Mouse (Mus musculus): Measurements from ENCODE around the gene Micu2. TPM values are rescaled to one million over a fixed set of nuclear protein-coding genes. Genes with fewer than 3 reads are reported as not detected.
"Not testable (repeated sequence)": the region's sequence is repeated elsewhere in the genome, so short reads cannot be mapped to it uniquely, and the experiment has no call there.

The Micu2 gene
- total RNA-seq, 2 experiments from 2014 or later, result 38.3 to 70.8 TPM

DNA sequence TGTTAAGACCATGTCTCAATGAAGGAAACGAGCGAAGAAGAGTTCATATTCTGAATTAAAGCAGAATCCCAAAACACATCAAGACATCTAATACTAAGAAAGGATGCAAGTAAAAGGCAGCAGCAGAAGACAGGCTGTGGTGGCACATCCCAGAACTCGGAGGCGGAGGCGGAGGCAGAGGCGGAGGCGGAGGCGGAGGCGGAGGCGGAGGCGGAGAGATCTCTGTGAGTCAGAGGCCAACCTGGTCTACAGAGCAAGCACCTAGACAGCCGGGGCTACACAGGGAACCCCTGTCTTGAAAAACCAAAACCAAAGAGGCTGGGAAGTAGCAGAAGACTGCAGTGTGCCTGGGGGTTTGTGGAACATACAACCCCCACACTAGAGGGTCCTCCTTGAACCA is 102.2 kb downstream of the Micu2 start:
- no peak for ATAC-seq (replicated peaks; ENCODE audit: poor library complexity, severe bottlenecking)

DNA sequence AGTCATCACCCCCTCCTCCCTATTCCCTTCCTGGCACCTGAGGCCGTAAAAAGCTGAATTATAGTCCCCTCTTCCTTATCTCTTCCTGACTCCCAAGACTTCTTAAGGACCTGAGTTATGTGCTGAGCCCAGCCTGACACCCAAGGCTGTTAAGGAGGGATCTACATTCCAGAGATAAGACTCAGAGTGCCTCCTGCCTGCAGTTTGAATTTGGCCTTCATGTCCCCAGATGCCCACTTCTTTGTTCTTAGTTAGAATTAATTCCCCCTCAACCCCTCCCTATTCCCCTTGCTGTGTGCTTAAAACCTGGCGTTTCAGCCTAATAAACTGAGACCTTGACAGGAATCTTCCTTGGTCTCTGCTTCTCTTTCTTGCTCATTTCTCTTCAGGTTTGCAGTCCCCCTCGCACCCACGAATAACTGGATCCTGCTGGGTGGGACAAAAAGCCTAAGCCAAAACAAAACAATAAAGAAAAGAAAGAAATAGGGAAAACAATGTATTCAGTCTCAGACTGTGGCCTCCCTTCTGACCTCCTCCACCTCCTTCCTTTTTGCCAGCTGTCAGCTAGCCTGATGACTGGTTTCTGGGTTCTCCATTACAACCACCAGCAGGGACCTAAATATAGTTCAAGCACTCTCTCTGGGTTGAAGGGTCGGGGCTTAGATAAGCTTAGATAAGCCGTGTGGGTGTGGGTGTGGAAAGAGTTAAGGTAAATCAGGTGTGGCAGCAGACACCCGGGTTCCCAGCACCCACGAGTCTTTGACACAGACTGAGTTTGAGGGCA is 102.8 kb downstream of the Micu2 start:
- ATAC-seq (replicated peaks; ENCODE audit: poor library complexity, severe bottlenecking), result not testable (repeated sequence)

DNA sequence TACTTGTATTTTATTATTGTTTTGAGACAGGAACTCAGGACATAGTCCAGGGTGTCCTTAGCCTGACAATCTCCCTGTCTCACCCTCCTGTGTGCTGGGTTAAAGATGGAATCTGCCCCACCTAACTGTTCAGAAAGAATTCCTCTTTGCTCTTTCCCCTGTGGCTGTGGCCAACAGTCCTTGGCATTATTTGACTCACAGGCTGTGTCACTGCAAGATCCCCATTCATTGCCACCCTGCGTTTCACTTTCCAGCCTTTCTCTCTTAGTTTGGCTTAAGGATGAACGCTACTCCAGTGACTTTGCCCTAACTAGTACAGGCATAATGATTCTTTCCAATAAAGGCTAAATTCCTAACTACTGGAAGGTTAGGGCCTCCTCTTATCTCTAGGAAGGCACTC is 104.7 kb downstream of the Micu2 start:
- no peak for ATAC-seq (replicated peaks; ENCODE audit: poor library complexity, severe bottlenecking)

DNA sequence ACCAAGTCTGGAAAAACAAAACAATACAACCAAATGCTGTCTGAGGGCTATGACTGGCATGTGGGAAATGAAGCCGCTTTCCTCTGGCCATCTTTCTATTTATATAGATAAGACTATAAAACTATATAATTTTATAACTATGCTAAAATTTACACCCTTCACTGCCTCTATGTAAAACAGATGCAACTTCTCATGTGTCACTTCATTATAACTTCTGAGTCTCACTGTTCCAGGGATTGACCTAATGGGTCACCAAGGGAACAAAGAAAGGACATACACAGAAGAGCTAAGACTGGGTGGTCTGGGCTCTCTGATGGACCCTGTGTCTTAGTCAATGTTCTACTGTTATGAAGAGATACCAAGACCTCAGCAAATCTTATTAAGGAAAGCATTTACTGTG is 106.1 kb downstream of the Micu2 start:
- no peak for ATAC-seq (replicated peaks; ENCODE audit: poor library complexity, severe bottlenecking)

DNA sequence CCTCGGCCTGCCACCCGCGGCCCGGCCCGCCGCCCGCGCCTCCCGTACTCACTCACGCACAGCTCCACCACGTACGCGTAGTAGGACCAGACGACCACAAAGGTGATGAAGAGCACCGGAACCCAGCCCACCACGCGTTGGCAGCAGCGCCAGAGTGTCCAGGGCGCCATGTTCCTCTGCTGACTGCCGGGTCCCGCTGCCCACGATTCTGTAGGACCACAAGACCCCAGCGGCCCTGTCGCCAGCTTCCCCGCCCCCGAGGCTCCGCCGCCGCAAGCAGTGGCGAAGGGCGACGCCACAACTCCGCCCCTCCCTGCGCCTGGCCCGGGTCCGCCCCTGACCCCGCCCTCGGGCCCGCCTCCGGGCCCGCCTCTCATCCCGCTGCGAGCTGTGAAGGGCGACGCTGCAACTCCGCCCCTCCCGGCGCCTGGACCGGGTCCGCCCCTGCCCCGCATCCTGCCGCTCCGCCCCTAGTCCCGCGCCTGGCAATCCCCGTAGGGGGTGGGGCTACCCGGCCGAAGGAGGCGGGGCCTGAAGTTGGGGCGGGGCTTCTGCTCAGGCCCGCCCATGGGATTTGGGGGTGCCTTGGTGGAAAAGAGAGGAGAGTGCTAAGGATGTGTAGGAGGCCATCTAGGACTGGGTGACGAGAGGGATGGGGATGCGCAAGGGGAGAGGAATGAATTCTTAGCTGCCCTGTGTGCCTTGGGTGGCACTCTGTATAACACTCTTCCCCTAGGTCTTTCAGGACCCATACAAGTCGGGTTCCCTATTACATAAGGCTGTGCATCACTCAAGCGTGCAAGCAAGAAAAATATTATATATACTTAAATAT is 108.8 kb downstream of the Micu2 start, which contains the start of gene Zdhhc20:
TSS of gene Zdhhc20 (minus strand) at position 266 of the 832 bp plus-strand sequence.
- peak; percentile 86 for ATAC-seq (replicated peaks; ENCODE audit: poor library complexity, severe bottlenecking)

DNA sequence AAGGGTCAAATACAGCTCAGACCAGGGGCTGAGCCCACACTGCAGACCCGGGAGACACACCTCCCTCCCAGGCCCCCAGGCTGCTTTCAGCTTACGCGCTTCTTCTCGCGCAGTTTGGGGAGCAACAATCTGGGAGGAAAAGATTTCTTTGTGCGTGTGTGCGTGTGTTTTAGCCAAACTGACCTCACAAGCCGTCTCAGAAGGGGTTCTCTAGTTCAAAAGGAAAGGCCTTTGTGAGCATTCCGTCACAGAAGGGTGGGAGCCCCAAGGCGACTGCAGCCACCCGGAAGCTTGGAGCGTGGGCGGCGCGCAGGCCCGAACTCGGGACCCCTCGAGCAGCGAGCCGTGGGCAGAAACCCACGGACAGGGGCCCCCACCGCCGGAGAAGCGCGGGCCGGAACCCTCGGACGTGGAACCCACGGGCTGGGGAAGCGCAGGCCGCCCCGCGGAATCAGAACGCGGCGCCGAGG is 109.5 kb downstream of the Micu2 start:
- ATAC-seq (replicated peaks; ENCODE audit: poor library complexity, severe bottlenecking), result peak; percentile 11; the same call in 1 of the 2 replicates

DNA sequence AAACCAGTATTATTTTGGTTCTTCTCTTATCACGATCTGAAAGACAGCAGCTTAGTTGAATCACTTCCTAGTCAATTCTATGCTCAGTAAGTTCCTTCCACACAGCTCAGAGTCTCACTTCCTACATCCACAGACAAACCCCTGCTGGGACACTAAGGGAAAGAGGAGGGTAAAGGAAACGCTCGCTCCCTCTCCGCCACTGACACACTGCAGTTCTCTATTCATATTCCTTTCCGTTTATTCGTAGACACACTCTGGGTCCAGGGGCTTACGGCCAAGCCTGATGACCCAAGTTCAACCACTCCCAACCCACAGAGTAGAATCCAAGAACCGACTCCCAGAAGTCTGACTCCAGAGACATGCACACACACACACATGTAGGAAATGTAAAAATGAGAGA is 111.9 kb downstream of the Micu2 start:
- ATAC-seq (replicated peaks; ENCODE audit: poor library complexity, severe bottlenecking), result peak; percentile 60

DNA sequence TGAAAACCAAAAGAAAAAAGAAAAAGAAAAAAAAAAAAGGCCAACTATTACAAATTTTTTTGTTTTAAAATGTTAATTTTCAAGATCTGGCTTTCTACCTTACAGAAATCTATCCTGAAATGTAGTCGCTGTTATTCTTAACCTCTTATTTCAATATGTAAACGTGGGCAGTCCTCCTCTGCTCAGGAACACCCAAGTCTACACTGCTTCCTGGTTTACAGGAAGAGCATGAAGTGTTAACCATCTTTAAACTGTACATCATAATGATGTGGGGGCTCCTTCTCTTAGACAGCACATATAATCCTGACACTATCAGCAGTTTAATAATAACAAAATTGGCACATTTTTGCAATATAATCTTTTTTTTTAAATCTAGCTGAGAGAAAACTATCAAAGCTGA is 113.0 kb downstream of the Micu2 start:
- ATAC-seq (replicated peaks; ENCODE audit: poor library complexity, severe bottlenecking), result no peak

DNA sequence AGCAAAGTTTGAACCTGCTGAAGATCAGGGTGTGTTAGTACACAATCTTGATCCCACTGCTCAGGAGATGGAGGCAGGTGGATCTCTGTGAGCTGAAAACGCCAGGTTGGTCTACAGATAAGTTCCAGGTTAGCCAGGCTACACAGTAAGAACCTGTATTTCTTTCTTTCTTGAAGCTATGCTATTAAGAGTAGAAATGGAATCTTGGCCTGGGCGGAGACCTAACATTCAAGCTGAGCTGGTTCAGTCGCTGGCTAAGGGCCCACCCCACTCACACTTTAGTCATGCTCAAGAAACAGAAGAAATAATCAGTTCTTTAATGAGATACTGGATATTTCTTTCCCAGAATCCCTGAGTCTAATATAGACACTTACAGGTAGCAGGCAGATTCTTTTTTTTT is 115.7 kb downstream of the Micu2 start:
- no peak for ATAC-seq (replicated peaks; ENCODE audit: poor library complexity, severe bottlenecking)

DNA sequence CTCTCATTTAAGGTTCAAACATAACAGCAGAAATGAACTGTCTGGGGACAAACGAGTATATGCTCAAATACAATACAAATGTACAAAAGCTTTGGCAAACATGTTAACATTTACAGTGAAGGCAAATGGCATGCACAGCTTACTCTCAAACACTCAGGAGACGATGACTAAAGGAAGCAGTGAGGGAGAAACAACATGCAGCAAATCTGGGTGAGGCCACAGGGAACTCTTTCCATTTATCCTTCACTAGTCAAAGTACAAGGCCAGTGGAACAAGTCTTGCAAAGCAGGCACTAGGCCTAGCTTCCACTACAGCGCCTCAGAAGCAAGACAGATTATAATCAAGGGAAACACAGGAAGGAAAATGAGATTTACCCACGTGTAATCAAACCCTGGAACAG is 116.3 kb downstream of the Micu2 start:
- ATAC-seq (replicated peaks; ENCODE audit: poor library complexity, severe bottlenecking), result no peak

DNA sequence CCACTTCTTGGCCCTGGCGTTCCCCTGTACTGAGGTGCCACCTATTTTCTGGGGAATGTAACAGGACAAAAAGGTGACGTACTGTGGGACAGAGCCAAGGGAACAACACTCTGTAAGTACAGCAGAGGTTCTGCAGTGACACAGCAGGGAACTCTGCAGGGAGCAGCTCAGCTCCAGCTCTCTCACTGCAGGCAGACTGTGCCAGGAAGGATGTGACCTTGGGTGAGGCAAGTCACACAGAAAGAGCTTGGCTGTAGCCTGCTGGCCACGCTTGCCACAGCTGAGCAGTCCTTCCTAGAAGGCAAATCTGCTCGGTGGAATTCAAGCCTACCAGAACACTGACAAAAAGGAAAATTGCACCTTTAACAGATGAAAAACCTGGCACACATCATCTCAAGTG is 117.3 kb downstream of the Micu2 start:
- ATAC-seq (replicated peaks; ENCODE audit: poor library complexity, severe bottlenecking), result peak; percentile 36

DNA sequence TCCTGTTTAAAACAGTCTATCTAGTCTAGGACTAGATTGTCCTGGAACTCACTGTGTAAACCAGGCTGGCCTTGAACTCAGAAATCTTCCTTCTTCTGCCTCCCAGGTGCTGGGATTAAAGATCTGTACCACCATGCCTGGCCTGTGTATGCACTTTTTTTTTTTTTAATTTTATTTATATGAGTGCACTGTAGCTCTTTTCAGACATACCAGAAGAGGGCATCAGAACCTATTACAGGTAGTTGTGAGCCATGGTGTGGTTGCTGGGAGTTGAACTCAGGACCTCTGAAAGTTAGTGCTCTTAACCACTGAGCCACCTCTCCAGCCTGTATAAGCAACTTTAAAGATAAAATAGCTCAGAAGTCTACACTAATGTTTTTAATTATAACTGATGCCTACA is 118.0 kb downstream of the Micu2 start:
- no peak for ATAC-seq (replicated peaks; ENCODE audit: poor library complexity, severe bottlenecking)

DNA sequence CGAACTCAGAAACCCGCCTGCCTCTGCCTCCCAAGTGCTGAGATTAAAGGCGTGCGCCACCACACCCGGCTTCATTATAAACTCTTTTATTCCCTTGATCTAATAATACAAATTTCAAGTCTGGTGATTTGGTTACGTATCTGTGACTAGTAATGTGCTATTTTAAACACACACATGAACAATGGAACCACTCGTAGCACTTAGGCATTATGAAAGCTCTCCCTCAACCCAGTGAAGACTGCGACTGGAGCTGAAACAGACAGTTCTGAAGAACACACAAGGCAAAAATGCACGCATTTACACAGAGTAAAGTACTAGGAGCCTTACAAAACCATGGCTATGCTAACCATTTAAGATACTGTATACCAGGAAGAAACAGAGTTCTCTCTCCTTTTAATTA is 121.1 kb downstream of the Micu2 start:
- ATAC-seq (replicated peaks; ENCODE audit: poor library complexity, severe bottlenecking), result no peak

DNA sequence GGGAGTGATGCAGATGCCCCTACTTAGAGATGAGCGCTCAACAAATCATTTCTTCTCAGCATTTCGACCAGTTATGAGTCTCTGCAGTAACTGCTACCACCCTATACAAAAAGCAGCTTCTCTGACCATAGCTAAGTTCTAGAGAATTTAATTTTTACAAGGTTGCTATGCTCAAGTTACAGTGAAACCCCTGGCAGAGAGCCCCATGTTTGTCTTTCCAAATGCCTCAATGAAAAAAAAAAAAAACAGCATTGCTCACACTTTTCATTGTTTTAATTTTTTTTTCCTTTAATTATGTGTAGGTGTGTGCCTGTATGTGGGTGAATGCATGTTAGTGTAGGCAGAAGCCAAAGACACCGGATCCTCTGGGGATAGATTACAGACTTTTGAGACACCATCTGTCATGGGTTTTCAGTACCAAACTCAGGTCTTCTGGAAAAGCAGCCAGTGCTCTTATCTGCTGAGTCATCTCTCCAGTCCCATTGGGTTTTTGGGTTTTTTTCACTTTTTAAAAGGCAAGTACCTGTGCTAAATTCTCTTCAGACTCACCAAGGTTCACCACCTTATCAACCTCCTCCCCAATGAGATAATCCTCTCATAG is 132.3 kb downstream of the Micu2 start:
- ATAC-seq (replicated peaks; ENCODE audit: poor library complexity, severe bottlenecking), result no peak

Other genes starting within 250 kb of the Micu2 start
- 14.3 and 22.9 TPM in 2 replicates for gene Lats2, start 240.9 kb downstream of the Micu2 start, total RNA-seq (2014; fragmentation: Nextera tagmentation)
- gene Lats2, start 240.9 kb downstream of the Micu2 start, total RNA-seq (2017), result 10.3 TPM in 2 replicates
- 82.0 and 298 TPM in 2 replicates for gene Sap18, start 201.1 kb downstream of the Micu2 start, total RNA-seq (2014; fragmentation: Nextera tagmentation)
- gene Sap18, start 201.1 kb downstream of the Micu2 start, total RNA-seq (2017), result 29.6 and 87.7 TPM in 2 replicates
- gene Ska3, start 173.1 kb downstream of the Micu2 start, total RNA-seq (2014; fragmentation: Nextera tagmentation), result 12.8 and 14.4 TPM in 2 replicates
- gene Ska3, start 173.1 kb downstream of the Micu2 start, total RNA-seq (2017), result 25.7 and 31.0 TPM in 2 replicates
- 70.8 and 124 TPM in 2 replicates for gene Mrpl57, start 173.0 kb downstream of the Micu2 start, total RNA-seq (2014; fragmentation: Nextera tagmentation)
- gene Mrpl57, start 173.0 kb downstream of the Micu2 start, total RNA-seq (2017), result 53.4 and 110 TPM in 2 replicates
- 29.1 and 41.4 TPM in 2 replicates for gene Zdhhc20, start 109.0 kb downstream of the Micu2 start, total RNA-seq (2014; fragmentation: Nextera tagmentation)
- 42.3 and 60.9 TPM in 2 replicates for gene Zdhhc20, start 109.0 kb downstream of the Micu2 start, total RNA-seq (2017)
- not detected in 2 replicates for gene Fgf9, start 71.3 kb upstream of the Micu2 start, total RNA-seq (2014; fragmentation: Nextera tagmentation)
- gene Fgf9, start 71.3 kb upstream of the Micu2 start, total RNA-seq (2017), result not detected in 2 replicates

All from granulocyte monocyte progenitor cell, adult 5-6 weeks (primary cell).